Mouse (Mus musculus) embryonic facial prominence, embryonic 11.5 days (tissue): Measurements from ENCODE around the gene Wnk2. TPM values are rescaled to one million over a fixed set of nuclear protein-coding genes. Genes with fewer than 3 reads are reported as not detected.

Experiments
- ATAC-seq: fragments of 200-750 bp; cut with Nextera tagmentation; replicated peaks from 2 replicates; pipeline ENCODE4 v1.8.0; 2017; ENCODE audit warnings: low read depth; ENCODE audit not compliant: insufficient number of reproducible peaks, low FRiP score, low TSS enrichment
- DNase-seq: peaks from one replicate; pipeline ENCODE4 v3.0.0-alpha.2; 2015; ENCODE audit warnings: low spot score
- H3K27ac ChIP-seq: fragments of 300-500 bp; sonication (generic); replicated peaks from 2 replicates; pipeline ENCODE4 v1.5.1; 2014; ENCODE audit warnings: mild to moderate bottlenecking, low read depth, low read length, control low read depth
- H3K27me3 ChIP-seq: fragments of 300-500 bp; sonication (generic); 2 replicates; pipeline ENCODE4 v1.6.1; 2014; ENCODE audit warnings: mild to moderate bottlenecking, low read length, moderate library complexity, mixed read lengths; ENCODE audit not compliant: control insufficient read depth, insufficient read depth
- H3K36me3 ChIP-seq: fragments of 300-500 bp; sonication (generic); replicated peaks from 2 replicates; pipeline ENCODE4 v1.6.1; 2014; ENCODE audit warnings: low read depth, mild to moderate bottlenecking, low read length, moderate library complexity, mixed read lengths; ENCODE audit not compliant: control insufficient read depth, insufficient read depth
- H3K4me1 ChIP-seq: fragments of 300-500 bp; sonication (generic); 2 replicates; pipeline ENCODE4 v1.6.1; 2014; ENCODE audit warnings: low read length, mixed read lengths; ENCODE audit not compliant: control insufficient read depth, insufficient read depth
- H3K4me2 ChIP-seq: fragments of 300-500 bp; sonication (generic); 2 replicates; pipeline ENCODE4 v1.6.1; 2014; ENCODE audit warnings: low read depth, mild to moderate bottlenecking, control low read depth, low read length, moderate library complexity
- H3K4me3 ChIP-seq: fragments of 300-500 bp; sonication (generic); 2 replicates; pipeline ENCODE4 v1.5.1; 2014; ENCODE audit warnings: low read depth, low read length, control low read depth
- H3K9ac ChIP-seq: fragments of 300-500 bp; sonication (generic); replicated peaks from 2 replicates; pipeline ENCODE4 v1.6.1; 2014; ENCODE audit warnings: mild to moderate bottlenecking, control low read depth, low read length
- H3K9me3 ChIP-seq: fragments of 300-500 bp; sonication (generic); replicated peaks from 2 replicates; pipeline ENCODE4 v1.6.1; 2016; ENCODE audit warnings: mild to moderate bottlenecking, low read length, inconsistent platforms, mixed read lengths; ENCODE audit not compliant: control insufficient read depth
- WGBS: fragments of 180-500 bp; shearing (Covaris S2); extraction: QIAGEN DNeasy Blood & Tissue Kit; methylation state at CpG from one replicate; pipeline ENCODE4 v1.1.7; 2014; 5-methylcytosine and 5-hydroxymethylcytosine counted together
- polyA plus RNA-seq: library from polyadenylated mRNA; unstranded; fragments of >200 nt; fragmentation: Nextera tagmentation; extraction: Ambion mirVana; gene quantifications from 2 replicates; pipeline ENCODE4 v1.2.1, GENCODE M21; 2014

The Wnk2 gene
- polyA plus RNA-seq, 1 experiment from 2014 or later = 2.5 TPM

DNA sequence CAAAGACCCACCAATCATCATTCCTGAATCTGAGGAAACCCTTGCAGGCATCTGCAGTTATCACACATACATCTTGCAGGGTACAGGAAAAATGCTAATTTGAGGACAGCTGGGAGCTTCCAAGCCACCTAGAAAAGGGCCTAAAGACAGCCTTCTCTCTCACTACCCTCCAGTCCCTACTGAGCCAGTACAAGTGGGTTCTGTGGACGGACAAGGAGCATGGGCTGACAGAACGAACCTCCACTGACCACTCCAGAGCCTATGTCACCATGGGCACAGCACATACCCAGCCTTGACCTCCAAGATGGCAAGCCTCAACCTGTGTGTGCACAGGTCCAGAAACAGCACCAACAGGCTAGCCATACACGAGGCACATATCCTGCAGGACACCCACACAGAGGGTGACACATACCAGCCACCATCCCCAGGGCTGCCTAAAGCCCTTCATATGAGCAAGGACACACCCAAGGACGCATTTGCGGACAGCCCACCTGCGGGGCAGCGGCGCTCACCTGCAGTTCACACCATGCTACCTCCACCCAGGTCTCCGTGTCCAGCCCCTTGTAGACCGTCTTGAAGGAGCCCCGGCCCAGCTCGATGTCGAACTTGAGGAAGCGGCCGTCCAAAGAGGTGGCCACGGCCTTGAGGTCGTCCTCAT, 1.6 kb downstream of the Wnk2 start:
- no peak for ATAC-seq
- Histone ChIP-seq H3K27ac (no peak overlapping the region), H3K36me3 (no peaks in the 10 kb centered on the region), H3K9ac (peak overlapping the region; percentile 74), H3K4me2 (peak overlapping the region; percentile 98), H3K4me3 (peak overlapping the region; percentile 70), H3K4me1 (no peaks in the 10 kb centered on the region; the same call in 1 of the 2 replicates), H3K9me3 (no peaks in the 10 kb centered on the region), H3K27me3 (peaks cover 34% of the 10 kb centered on the region)
- 24% methylated on average over 17 of the region's 17 CpGs for WGBS
- DNase-seq = no peak

DNA sequence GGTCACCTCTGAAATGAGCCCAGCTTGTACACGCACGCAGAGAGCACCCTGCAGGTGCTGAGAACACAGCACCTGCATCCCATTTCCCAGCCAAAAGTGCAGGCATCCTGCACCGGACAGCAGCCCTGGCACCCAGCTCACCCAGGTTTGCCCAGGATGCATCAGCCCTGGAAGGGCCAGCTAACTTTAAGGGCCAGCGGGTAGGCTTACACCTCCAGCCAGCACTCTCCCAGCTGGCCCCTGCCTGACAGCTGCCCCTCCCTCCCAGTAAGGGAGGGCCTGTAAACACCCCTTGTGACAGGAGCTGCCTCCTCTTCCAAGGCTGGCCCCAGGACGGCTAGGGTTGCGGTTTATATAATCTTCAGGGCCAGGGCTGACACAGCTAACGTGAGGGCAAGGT, 2.4 kb downstream of the Wnk2 start:
- Histone ChIP-seq H3K27ac (no peak overlapping the region), H3K4me2 (no peak overlapping the region; the same call in 1 of the 2 replicates), H3K27me3 (peaks cover 34% of the 10 kb centered on the region), H3K9me3 (no peaks in the 10 kb centered on the region), H3K36me3 (no peaks in the 10 kb centered on the region), H3K9ac (no peak overlapping the region), H3K4me1 (no peaks in the 10 kb centered on the region; the same call in 1 of the 2 replicates), H3K4me3 (no peak overlapping the region)
- DNase-seq = no peak
- ATAC-seq = no peak
- 35% methylated on average over 7 of the region's 7 CpGs for WGBS

DNA sequence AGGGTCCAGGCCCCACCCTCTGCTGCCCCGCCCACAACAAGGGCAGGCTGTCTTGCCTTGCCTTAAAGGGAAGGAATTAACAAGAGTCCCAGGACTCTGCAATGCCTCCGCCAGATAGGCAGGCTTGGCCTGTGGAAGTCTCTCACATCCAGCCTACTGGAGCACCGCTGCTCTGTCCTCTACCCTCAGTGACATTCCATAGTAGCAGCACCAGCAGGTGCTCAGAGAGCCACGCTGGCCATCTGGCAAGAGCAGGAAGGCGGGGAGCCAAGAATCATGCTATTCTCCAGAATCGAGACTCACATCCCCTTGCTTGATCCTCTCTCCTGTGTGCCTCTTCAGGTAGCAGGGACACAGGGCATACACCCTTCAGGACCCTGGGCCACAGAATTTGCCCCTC, 3.4 kb downstream of the Wnk2 start:
- Histone ChIP-seq H3K9ac (no peak overlapping the region), H3K4me2 (no peak overlapping the region), H3K27ac (no peak overlapping the region), H3K36me3 (no peaks in the 10 kb centered on the region), H3K27me3 (peaks cover 32% of the 10 kb centered on the region), H3K4me3 (no peak overlapping the region), H3K4me1 (no peaks in the 10 kb centered on the region; the same call in 1 of the 2 replicates), H3K9me3 (no peaks in the 10 kb centered on the region)
- no peak for ATAC-seq
- DNase-seq = no peak
- WGBS = 53% methylated on average over 6 of the region's 6 CpGs

DNA sequence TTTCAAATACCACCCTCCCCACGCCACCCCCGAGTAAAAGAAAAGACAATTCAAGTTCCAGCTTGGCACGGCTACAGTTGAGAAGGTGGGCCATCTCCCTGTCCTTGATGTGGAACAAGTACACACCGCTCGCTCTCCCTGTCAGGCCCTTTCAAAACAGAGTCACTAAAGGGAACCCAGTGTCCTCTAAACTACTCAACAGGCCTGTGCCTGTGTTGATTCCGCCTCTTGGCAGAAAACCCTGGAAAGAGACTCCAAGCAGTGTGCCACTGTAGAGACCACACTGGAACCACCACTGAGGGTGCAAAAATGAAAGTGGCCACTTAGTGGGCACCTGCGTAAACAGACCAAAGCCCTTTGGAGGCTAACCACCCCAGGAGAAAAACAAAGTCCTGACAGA, 4.5 kb downstream of the Wnk2 start:
- Histone ChIP-seq H3K9ac (no peak overlapping the region), H3K36me3 (no peaks in the 10 kb centered on the region), H3K4me3 (no peak overlapping the region), H3K27ac (no peak overlapping the region), H3K4me2 (no peak overlapping the region), H3K27me3 (peaks cover 27% of the 10 kb centered on the region), H3K9me3 (no peaks in the 10 kb centered on the region), H3K4me1 (no peaks in the 10 kb centered on the region; the same call in 1 of the 2 replicates)
- 90% methylated on average over 7 of the region's 7 CpGs for WGBS
- ATAC-seq (no peak), DNase-seq (no peak)

DNA sequence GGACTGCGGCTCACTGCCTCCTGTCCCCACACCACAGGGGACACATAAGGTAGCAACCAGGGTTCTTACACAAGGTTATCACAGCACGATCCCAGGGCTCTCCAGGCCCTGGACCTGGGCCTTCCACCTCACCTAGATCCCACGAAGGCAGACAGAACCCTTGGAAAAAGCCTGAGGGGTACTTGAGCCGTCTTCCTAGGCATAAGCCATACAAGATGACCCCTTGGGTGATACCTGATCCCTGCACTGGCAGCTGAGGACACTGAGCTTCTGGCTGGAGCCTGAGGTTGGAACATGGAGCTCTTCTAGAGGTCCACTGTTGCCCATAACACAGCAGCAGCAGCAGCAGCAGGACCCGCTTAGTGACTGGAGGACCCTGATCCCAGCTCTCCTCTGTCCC, 5.4 kb downstream of the Wnk2 start:
- no peaks in the 10 kb centered on the region; the same call in 1 of the 2 replicates for H3K4me1 ChIP-seq
- 69% methylated on average over 5 of the region's 5 CpGs for WGBS

DNA sequence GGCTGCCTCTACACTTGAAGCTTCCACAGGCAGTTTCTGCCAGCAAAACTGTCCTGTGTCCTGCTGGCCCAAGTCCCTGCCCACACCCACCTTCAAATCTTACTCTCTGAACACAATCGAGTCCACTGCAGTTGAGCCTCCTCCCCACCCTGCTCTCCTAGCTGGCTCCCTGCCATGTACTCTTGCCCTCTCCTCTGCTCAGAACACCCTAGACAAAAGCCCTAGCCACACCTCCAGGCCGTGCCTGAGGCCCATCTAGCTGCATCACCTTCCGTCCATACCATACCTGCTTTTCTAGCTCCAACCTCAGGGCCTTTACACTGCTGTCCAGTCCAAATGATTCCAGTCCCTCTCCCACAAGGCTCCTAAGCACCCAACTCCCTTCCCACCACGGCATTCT, 7.2 kb downstream of the Wnk2 start:
- no peak overlapping the region for H3K9ac ChIP-seq
- no peak for ATAC-seq
- WGBS = 83% methylated on average over 4 of the region's 4 CpGs

More for the DNA sequence above, 5.4 kb downstream of the Wnk2 start:
- Histone ChIP-seq H3K36me3 (no peaks in the 10 kb centered on the region), H3K9me3 (no peaks in the 10 kb centered on the region), H3K27ac (no peak overlapping the region), H3K4me2 (no peak overlapping the region), H3K4me3 (no peak overlapping the region), H3K9ac (no peak overlapping the region), H3K27me3 (peaks cover 19% of the 10 kb centered on the region)
- no peak for ATAC-seq
- no peak for DNase-seq

DNA sequence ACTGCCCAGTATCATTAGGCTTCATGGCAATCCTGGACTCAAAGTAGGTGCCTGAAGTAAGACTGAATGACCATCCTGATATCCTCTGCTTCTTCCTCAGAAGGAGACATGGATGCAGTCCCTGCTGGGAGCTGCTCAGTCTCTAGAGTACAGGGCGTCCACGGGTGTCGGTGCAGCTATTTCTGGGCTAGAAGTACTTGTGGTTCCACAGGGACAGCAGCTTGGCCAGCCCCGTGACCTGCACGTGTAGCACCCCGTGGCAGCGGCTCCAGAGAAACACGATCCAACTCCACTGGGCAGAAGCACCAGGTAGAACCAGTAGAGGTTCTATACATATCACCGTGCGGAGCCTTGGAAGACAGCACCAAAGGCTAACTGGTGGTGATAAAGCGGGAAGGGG, 13.3 kb downstream of the Wnk2 start:
- no peaks in the 10 kb centered on the region for H3K27me3 ChIP-seq
- no peak overlapping the region for H3K4me3 ChIP-seq
- no peak overlapping the region for H3K9ac ChIP-seq
- no peak for DNase-seq
- H3K4me2 ChIP-seq = no peak overlapping the region
- ATAC-seq = no peak
- WGBS = 93% methylated on average over 11 of the region's 11 CpGs
- H3K4me1 ChIP-seq = no peaks in the 10 kb centered on the region; the same call in none of the 2 replicates
- no peak overlapping the region for H3K27ac ChIP-seq
- no peaks in the 10 kb centered on the region for H3K9me3 ChIP-seq
- H3K36me3 ChIP-seq = no peaks in the 10 kb centered on the region

More for the DNA sequence above, 7.2 kb downstream of the Wnk2 start:
- no peak overlapping the region for H3K4me3 ChIP-seq
- H3K36me3 ChIP-seq = no peaks in the 10 kb centered on the region
- H3K4me1 ChIP-seq = no peaks in the 10 kb centered on the region
- peaks cover 4% of the 10 kb centered on the region for H3K27me3 ChIP-seq
- H3K27ac ChIP-seq = no peak overlapping the region
- no peaks in the 10 kb centered on the region for H3K9me3 ChIP-seq
- no peak overlapping the region for H3K4me2 ChIP-seq
- DNase-seq = no peak

DNA sequence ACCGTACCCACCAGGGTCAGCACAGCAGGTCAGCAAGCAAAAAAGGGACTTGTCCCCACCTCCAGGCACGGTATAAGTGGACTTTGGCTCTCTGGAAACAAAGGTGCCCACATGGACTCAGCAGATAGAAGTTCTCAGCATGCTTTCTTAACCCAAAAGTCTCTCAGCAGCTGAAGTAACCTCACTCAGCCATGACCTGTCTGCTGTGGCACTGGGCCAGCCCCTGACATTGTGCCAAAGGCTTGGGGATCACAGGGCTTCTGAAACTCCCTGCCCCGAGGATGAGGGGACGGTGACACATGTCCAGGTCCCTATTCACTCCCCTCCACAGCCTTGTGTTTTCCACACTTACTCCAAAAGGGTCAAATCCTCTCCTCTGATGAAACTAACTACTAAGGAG, 14.7 kb downstream of the Wnk2 start:
- Histone ChIP-seq H3K27me3 (no peaks in the 10 kb centered on the region), H3K36me3 (no peaks in the 10 kb centered on the region), H3K9ac (no peak overlapping the region), H3K4me3 (no peak overlapping the region), H3K4me2 (no peak overlapping the region), H3K27ac (no peak overlapping the region), H3K9me3 (no peaks in the 10 kb centered on the region), H3K4me1 (no peaks in the 10 kb centered on the region; the same call in none of the 2 replicates)
- WGBS = 80% methylated on average over 4 of the region's 4 CpGs
- ATAC-seq (no peak), DNase-seq (no peak)
